Mouse (Mus musculus): ENCODE results near the gene Eif4ebp2.

The Eif4ebp2 gene

DNA sequence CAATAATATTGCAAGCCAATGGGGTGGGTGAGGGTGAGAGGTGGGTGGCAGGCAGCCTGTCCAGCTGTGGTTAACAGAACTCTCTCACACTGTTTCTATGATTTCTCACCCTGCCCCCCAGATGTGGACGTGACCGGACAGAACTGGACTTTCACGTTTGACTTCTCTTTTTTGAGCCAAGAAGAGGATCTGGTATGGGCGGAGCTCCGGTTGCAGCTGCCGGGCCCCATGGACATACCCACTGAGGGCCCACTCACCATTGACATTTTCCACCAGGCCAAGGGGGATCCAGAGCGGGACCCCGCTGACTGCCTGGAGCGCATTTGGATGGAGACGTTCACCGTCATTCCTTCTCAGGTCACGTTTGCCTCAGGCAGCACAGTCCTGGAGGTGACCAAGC lies 29.6 kb downstream of the Eif4ebp2 start:
- ATAC-seq (ENCODE audit: insufficient number of reproducible peaks, low FRiP score, low TSS enrichment) = no peak

- no peak for ATAC-seq (ENCODE audit: insufficient number of reproducible peaks, low FRiP score, low TSS enrichment)
These were observed 32.5 kb downstream of the Eif4ebp2 start for GRCm38 (mm10) chr10:61420011-61420410.

GRCm38 (mm10) chr10:61419146-61419545 lies 33.3 kb downstream of the Eif4ebp2 start:
- ATAC-seq (ENCODE audit: insufficient number of reproducible peaks, low FRiP score, low TSS enrichment) = no peak

GRCm38 (mm10) chr10:61418131-61418900 lies 34.1 kb downstream of the Eif4ebp2 start:
- ATAC-seq (ENCODE audit: insufficient number of reproducible peaks, low FRiP score, low TSS enrichment) = no peak

DNA sequence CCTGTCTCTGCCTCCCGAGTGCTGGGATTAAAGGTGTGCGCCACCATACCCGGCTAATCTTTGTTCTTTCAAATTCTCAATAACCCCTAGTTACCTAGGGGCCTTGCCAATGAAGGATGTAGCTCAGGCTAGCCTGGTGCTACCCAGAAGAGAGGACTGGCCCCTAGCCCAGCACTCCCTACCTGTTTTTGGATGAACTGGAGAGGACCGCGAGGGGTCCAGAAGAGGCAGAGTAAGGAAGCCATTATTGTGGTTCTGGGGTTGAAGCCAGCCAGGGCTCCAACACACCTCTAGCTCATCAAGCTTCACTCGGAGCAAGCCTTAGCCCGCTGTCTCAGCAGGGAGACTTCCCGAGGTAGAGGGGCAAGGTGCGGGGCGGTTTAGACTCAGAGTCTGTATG lies 34.8 kb downstream of the Eif4ebp2 start, which contains the start of gene Nodal:
Nodal (plus strand) TSS at position 301 of the 400 bp plus-strand sequence.
- no peak for ATAC-seq (ENCODE audit: insufficient number of reproducible peaks, low FRiP score, low TSS enrichment)

DNA sequence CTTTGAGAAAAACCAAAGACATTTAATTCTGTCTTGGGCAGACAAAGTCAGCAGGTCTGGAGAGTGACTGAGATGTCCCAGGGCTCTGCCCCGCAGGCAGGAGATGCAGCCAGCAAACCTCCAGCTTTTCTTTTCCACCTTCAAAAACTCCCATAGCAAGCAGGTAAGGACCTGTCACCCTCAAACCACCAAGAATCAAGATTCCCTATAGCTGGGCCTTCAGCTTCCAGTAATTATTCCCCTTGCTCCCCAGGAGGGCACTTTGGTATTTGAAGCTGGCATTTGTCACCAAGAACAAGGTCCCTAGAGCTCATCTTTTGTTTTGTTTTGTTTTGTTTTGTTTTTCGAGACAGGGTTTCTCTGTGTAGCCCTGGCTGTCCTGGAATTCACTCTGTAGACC lies 35.4 kb downstream of the Eif4ebp2 start:
- no peak for ATAC-seq (ENCODE audit: insufficient number of reproducible peaks, low FRiP score, low TSS enrichment)

DNA sequence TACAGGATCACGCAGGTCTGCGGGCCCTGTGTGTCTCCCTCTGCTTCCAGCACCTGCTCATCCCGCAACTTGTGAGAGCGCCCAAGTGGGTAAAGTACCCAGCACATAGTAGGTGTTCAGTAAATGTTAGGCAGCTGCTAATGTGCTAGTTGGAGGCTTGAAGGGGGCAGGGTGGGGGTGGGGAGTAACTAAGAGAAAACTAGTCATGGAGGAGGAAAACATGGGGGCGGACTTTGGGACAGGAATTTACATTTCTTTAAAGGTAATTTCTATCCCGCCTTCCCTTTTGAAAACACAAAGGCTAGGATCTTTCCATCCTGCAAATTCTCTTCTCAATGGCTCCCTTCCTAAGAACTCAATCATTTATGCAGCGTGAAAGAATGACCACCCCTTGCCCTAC lies 35.9 kb downstream of the Eif4ebp2 start:
- ATAC-seq (ENCODE audit: insufficient number of reproducible peaks, low FRiP score, low TSS enrichment) = no peak

DNA sequence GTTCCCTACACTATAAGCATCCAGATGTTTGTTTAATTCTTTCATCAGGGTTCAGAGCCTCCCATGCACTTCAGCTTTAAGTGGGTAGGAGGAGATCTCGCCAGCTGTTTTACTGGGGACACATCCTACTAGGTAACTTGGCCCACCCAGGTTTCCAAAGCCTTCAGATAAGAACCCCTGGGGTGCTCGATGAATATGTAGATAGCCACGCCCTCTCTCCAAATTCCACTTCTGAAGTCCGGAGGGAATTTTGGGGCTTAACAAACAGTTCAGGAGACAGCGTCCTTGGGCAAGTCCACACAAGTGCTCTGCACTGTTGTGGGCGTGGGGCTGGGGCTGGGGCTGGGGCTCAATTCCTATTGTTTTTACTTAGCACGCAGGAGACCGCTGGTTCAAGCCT lies 36.6 kb downstream of the Eif4ebp2 start:
- ATAC-seq (ENCODE audit: insufficient number of reproducible peaks, low FRiP score, low TSS enrichment) = no peak

DNA sequence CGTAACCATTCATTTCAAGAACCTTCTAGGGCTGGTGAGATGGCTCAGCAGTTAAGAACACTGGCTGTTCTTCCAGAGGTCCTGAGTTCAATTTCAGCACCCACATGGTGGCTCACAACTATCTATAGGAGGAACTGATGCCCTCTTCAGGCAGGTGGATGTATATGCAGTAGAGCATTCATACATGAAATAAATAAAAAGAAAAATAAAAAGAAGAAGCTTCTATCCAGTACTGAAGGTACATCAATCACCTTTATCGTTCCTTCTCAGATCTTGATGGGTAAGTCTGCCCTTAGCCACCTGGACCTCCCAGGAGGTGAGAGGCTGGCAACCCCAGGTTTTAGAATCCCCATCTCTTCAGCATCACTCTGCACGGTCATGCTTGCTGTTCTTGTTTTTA lies 37.2 kb downstream of the Eif4ebp2 start:
- no peak for ATAC-seq (ENCODE audit: insufficient number of reproducible peaks, low FRiP score, low TSS enrichment)

- ATAC-seq (ENCODE audit: insufficient number of reproducible peaks, low FRiP score, low TSS enrichment) = no peak
These were observed 39.4 kb downstream of the Eif4ebp2 start for GRCm38 (mm10) chr10:61412910-61413625.

DNA sequence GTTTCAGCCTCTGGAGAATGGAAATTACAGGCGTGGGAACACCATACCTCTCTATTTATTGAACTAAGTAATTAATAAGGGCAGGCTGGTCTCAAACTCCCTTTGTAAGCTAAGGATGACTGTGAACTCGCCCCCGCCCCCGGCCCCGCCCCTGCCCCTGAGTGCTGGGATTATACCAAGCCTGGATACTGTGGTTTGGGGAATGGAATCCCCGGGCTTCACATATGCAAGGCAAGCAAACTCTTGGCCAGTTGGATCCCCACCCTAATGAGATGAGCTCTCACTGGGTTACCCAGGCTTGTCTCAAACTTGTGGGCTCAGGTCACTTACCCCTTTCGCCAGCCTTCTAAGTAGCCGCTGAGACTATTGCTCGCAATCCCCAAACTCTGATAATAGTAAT lies 42.3 kb downstream of the Eif4ebp2 start:
- ATAC-seq (ENCODE audit: insufficient number of reproducible peaks, low FRiP score, low TSS enrichment) = no peak

- ATAC-seq (ENCODE audit: insufficient number of reproducible peaks, low FRiP score, low TSS enrichment) = no peak
These were observed 42.7 kb downstream of the Eif4ebp2 start for GRCm38 (mm10) chr10:61409776-61410175.

- no peak for ATAC-seq (ENCODE audit: insufficient number of reproducible peaks, low FRiP score, low TSS enrichment)
These were observed 46.5 kb downstream of the Eif4ebp2 start for GRCm38 (mm10) chr10:61405958-61406357.

DNA sequence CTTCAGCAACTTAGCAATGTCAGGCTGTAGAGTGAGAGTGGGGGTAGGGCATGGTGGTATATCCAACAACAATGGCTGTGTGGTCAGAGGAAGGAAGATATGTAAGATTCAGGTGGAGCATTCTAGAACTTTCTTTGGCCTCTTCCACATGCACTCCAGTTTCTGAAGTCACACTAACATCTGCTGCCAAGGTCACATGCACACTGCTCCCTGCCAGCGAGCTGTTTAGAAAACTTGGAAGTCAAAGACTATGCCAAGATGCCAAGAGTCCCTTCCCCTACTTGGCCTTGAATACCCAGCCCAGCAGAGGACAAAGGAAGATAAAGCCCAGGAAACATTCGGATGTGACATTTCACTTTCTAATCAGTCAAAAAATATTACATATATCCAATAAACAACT lies 49.5 kb downstream of the Eif4ebp2 start:
- ATAC-seq (ENCODE audit: insufficient number of reproducible peaks, low FRiP score, low TSS enrichment) = no peak

DNA sequence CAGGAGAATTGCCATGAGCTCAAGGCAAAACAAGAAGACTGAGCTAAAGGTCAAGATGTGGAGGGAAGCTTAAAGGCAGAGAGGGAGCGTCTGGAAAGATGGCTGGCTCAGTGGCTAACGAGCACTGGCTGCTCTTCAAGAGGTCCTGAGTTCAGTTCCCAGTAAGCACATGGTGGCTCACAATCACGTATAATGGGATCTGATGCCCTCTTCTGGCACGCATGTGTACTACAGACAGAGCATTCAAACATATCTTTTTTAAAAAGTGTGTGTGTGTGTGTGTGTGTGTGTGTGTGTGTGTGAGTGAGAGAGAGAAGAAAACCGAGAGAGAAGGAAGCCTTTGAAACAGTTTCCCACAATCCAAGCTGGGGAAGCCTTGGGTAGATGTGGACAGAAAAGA lies 50.0 kb downstream of the Eif4ebp2 start:
- no peak for ATAC-seq (ENCODE audit: insufficient number of reproducible peaks, low FRiP score, low TSS enrichment)

DNA sequence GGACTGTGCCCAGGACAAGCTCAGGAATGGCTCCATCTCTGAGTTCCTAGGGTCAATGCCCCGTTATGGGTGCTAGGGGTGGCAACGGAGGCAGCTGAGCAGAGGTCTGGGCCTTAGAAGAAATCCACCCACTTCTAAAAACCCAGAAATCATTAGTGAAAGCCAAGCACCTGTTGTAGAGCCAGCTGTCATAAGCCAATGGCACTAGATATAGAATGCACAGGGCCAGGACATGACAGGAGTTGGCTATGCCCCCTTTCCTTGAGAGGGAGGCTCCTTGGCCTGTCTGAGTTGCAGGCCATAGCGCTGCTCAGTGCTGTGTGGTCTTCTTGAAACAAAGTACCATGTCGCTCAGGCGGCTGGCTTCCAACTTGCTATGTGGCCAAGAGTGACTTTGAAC lies 52.1 kb downstream of the Eif4ebp2 start:
- ATAC-seq (ENCODE audit: insufficient number of reproducible peaks, low FRiP score, low TSS enrichment) = no peak

DNA sequence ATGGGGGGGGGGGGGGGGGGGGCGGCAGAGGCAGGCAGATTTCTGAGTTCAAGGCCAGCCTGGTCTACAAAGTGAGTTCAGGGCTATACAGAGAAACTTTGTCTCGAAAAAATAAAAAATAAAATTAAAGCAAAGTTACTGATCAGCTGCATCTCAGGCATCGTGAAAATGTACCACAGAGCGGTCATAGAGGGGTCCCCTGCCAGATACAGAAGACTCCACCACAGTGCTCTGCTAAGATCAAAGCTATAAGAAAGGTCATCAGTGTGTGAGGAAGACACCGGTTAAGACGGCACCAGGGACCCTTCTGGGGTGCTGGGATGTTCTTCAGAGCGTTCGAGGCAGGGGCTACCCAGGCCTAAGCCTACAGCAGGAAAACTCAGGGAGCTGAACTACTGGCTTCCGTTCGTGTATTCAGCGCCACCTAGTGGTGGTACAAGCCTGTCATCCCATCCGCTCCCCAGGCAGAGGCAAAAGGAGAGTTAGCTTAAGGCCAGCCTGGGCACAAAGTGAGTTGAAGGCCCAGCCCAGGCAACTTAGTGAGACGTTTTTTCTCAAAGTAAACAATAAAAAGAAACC lies 53.2 kb downstream of the Eif4ebp2 start:
- peak; percentile 82; the same call in 1 of the 2 replicates for ATAC-seq (ENCODE audit: insufficient number of reproducible peaks, low FRiP score, low TSS enrichment)

GRCm38 (mm10) chr10:61398125-61398524 lies 54.3 kb downstream of the Eif4ebp2 start:
- no peak for ATAC-seq (ENCODE audit: insufficient number of reproducible peaks, low FRiP score, low TSS enrichment)

DNA sequence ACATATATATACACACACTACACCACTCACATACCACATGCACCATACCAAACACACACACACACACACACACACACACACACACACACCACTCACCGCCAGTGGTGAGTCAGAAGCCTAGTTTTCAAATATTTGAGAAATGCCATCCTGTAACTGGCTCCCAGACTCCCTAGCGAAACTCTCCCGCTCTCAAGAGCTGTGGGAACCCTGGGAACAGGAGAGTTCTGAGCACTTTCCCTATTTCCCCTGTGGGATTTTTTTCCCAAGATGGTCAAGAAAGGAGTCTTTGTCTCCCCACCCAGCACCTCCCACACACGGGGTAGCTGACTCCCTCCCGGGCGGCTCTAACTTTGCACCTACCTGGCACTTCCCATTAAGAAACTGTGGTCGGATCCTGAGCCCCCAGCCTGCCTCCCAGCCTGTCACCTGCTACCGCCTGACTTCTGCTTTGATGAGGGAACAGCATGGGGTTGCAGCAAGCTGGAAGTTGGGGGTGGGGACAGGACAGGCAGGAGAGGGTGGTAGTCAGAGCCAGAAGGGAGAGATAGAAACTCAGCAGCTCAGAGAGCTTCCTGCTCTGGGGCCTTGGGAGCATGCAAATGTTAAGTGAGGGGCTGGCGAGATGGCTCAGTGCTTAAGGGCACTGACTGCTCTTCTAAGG lies 57.9 kb downstream of the Eif4ebp2 start:
- no peak for ATAC-seq (ENCODE audit: insufficient number of reproducible peaks, low FRiP score, low TSS enrichment)

DNA sequence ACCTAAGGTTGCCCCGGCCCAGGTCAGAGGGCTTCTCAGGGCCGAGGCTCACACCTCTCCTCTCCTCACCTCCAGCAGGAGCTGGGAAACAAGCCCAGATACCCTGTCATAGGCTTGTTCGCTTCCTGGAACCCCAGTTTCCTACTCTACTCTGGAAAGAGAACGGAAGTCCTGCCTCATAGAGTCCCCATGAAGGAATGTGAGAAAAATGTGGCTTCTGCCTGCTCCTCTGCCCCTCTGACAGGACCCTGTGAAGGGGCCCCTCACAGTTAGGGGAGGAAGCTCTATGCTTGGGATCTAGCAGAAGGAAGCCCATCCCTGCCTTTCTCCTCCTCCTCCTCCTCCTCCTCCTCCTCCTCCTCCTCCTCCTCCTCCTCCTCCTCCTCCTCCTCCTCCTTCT lies 59.9 kb downstream of the Eif4ebp2 start:
- no peak for ATAC-seq (ENCODE audit: insufficient number of reproducible peaks, low FRiP score, low TSS enrichment)

DNA sequence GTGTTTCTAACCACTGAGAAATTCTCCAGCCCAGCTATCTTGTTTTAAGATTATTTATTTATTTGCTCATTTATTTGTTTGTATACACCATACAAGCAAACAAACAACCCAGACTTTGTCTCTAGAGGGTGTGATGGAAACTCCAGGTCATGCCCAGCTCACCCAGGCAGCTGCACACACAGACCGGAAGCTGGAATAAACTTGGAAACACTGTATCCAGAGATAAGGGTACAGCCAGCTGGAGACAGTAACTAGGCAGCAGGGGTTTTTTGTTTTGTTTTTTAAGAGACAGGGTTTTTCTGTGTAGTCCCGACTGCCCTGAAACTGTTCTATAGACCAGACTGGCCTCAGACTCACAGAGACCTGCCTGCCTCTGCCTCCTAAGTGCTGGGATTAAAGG lies 62.3 kb downstream of the Eif4ebp2 start:
- ATAC-seq (ENCODE audit: insufficient number of reproducible peaks, low FRiP score, low TSS enrichment) = no peak
